Mouse (Mus musculus): ENCODE results near the gene G3bp1. TPM values are rescaled to one million over a fixed set of nuclear protein-coding genes. Genes with fewer than 3 reads are reported as not detected.
A peak's percentile ranks its signal among the peaks of the same experiment; 100 is the strongest.

G3bp1 gene
- total RNA-seq (2021) (10 to 100 TPM; 40.0 to 41.3 TPM), polyA plus RNA-seq (2012; rRNA removed) (22.0 and 31.6 TPM in 2 replicates)
- long read RNA-seq, full-length matches to known transcripts, result 306 of 328 reads
- long read RNA-seq, partial matches to known transcripts, result 5 of 328 reads
- long read RNA-seq, other reads (novel, unspliced or antisense), result 17 of 328 reads

DNA sequence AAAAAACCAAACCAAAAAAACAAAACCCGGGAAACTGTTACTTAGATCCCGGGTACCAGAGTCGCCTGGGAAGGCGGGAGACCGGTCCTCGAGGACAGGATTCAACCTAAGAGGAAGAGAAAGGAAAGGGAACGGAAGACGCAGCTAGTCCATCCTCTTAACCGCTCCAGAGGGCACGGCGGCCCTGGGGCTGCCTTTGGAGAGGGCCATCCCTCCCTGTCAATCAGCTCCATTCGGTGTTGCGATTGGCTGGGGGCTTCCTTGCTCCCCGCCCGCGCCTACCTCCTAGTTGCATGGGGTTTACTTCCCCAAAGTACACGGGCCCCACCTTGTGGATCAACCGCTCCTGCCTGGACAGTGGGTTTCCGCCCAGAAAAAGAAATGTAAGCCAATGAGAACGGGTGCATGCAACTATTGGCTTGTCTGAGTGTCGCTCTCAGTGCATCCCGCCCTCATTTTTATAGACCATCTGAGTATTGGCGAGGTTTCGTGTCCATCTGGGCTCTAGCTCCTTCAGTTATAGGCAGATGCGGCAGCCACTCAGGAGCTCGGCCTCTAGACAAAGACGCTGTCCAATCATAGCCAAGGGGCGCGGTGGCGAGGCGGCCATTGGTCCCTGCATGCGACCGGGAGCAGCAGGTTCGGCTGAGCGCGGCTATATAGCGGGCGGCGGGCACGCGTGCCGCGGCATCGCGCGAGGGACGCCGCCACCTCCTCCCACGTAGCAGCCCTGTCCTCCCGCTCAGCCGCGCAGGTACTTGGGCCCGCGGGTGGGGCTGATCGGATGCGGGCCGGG lies at the start of gene G3bp1:
G3bp1 (plus strand) TSS at position 638 of the 796 bp plus-strand sequence.
- under 1% methylated on average over 57 of the region's 57 CpGs for WGBS
- TF ChIP-seq EP300 (IDR thresholded peaks at IDR 0.05; ENCODE audit: insufficient read depth, low read depth, low read length) (peak; percentile 76), CTCF (IDR thresholded peaks at IDR 0.05) (peak; percentile 65), POLR2A (IDR thresholded peaks at IDR 0.05; ENCODE audit: insufficient read depth, low read depth, low read length) (peak; percentile 97)
- intact Hi-C loops (cut with DNase I), result no loop called here
- H3K27ac ChIP-seq, result peak within 1 kb of the TSS; percentile 99
- peaks cover 16% of the 10 kb centered on the region for H3K36me3 ChIP-seq (ENCODE audit: control insufficient read depth, insufficient read depth, low read length)
- H3K4me1 ChIP-seq (ENCODE audit: control insufficient read depth, insufficient read depth, low read length), result peaks cover 12% of the 10 kb centered on the region
- peak; percentile 98 to 100 for DNase-seq
- H3K4me3 ChIP-seq, result peak within 1 kb of the TSS; percentile 91
- no peaks in the 10 kb centered on the region for H3K27me3 ChIP-seq (ENCODE audit: control insufficient read depth, insufficient read depth, low read length)
- H3K9ac ChIP-seq (ENCODE audit: low read depth, low read length), result peak within 1 kb of the TSS; percentile 89
- peaks cover 8% of the 10 kb centered on the region for H3K79me2 ChIP-seq (replicated peaks; ENCODE audit: control insufficient read depth, insufficient read depth, low read length)

GRCm38 (mm10) chr11:55422978-55423377 lies 46.5 kb upstream of the G3bp1 start, which contains the start of gene Sparc:
TSS of gene Sparc (minus strand) at chr11:55423183.
- Histone ChIP-seq H3K79me2 (replicated peaks; ENCODE audit: control insufficient read depth, insufficient read depth, low read length) (no peaks in the 10 kb centered on the region), H3K36me3 (ENCODE audit: control insufficient read depth, insufficient read depth, low read length) (no peaks in the 10 kb centered on the region), H3K27me3 (ENCODE audit: control insufficient read depth, insufficient read depth, low read length) (no peaks in the 10 kb centered on the region), H3K4me3 (no peak within 1 kb of the TSS), H3K9ac (ENCODE audit: low read depth, low read length) (no peak within 1 kb of the TSS), H3K4me1 (ENCODE audit: control insufficient read depth, insufficient read depth, low read length) (peaks cover 8% of the 10 kb centered on the region), H3K27ac (no peak within 1 kb of the TSS)
- DNase-seq, result no peak
- TF ChIP-seq CTCF (IDR thresholded peaks at IDR 0.05), result no peak
- TF ChIP-seq POLR2A (IDR thresholded peaks at IDR 0.05; ENCODE audit: insufficient read depth, low read depth, low read length), result no peak
- no peak for TF ChIP-seq EP300 (IDR thresholded peaks at IDR 0.05; ENCODE audit: insufficient read depth, low read depth, low read length)
- intact Hi-C loops (cut with DNase I), result no loop called here
- 90% methylated on average over 1 of the region's 1 CpGs for WGBS

- TF ChIP-seq EP300 (IDR thresholded peaks at IDR 0.05; ENCODE audit: insufficient read depth, low read depth, low read length) (no peak), CTCF (IDR thresholded peaks at IDR 0.05) (no peak), POLR2A (IDR thresholded peaks at IDR 0.05; ENCODE audit: insufficient read depth, low read depth, low read length) (no peak)
- H3K4me1 ChIP-seq (ENCODE audit: control insufficient read depth, insufficient read depth, low read length), result peaks cover 12% of the 10 kb centered on the region
- no peak for DNase-seq
- H3K36me3 ChIP-seq (ENCODE audit: control insufficient read depth, insufficient read depth, low read length), result no peaks in the 10 kb centered on the region
- no peaks in the 10 kb centered on the region for H3K79me2 ChIP-seq (replicated peaks; ENCODE audit: control insufficient read depth, insufficient read depth, low read length)
- H3K27ac ChIP-seq, result no peak overlapping the region
- WGBS, result 33% methylated on average over 4 of the region's 4 CpGs
- no peaks in the 10 kb centered on the region for H3K27me3 ChIP-seq (ENCODE audit: control insufficient read depth, insufficient read depth, low read length)
- H3K4me3 ChIP-seq, result no peak overlapping the region
- intact Hi-C loops (cut with DNase I), result no loop called here
- H3K9ac ChIP-seq (ENCODE audit: low read depth, low read length), result no peak overlapping the region
Measured at GRCm38 (mm10) chr11:55423756-55424155, 45.7 kb upstream of the G3bp1 start.

DNA sequence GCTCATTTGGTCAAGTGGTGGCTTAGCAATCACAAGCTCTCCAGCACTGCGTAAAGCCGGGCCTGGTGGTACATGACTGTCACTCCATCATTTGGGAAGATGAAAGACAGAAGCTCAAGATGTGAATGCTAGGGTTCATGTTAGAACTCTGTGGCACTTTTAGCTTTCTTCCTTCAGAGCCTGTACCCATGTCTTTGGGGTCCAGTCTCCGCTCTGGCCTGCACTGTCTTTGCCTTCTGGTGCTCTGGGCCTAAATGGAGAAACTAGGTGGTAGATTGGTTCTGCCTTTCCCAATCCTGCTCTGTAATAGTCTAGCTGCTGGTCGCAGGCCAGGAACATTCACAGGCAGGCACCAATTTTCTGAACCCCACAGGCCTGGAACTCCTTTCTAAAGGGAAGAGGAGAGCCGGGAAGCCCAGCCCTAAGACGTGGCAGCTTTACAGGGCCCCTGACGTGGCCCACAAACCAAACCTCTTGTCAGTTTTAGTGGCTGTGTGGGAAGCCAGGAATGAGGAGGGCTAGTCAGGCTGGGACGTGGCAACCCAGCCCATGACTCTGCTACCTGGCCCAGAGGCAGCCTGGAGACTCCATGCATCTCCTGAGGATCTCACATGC lies 44.6 kb upstream of the G3bp1 start:
- Histone ChIP-seq H3K79me2 (replicated peaks; ENCODE audit: control insufficient read depth, insufficient read depth, low read length) (no peaks in the 10 kb centered on the region), H3K27me3 (ENCODE audit: control insufficient read depth, insufficient read depth, low read length) (no peaks in the 10 kb centered on the region), H3K36me3 (ENCODE audit: control insufficient read depth, insufficient read depth, low read length) (no peaks in the 10 kb centered on the region), H3K4me3 (no peak overlapping the region), H3K4me1 (ENCODE audit: control insufficient read depth, insufficient read depth, low read length) (peaks cover 13% of the 10 kb centered on the region), H3K27ac (no peak overlapping the region), H3K9ac (ENCODE audit: low read depth, low read length) (no peak overlapping the region)
- 88% methylated on average over 8 of the region's 8 CpGs for WGBS
- intact Hi-C loops (cut with DNase I), result no loop called here
- TF ChIP-seq CTCF (IDR thresholded peaks at IDR 0.05) (no peak), EP300 (IDR thresholded peaks at IDR 0.05; ENCODE audit: insufficient read depth, low read depth, low read length) (no peak), POLR2A (IDR thresholded peaks at IDR 0.05; ENCODE audit: insufficient read depth, low read depth, low read length) (no peak)
- peak in 1 of 2 experiments; percentile 22 for DNase-seq

DNA sequence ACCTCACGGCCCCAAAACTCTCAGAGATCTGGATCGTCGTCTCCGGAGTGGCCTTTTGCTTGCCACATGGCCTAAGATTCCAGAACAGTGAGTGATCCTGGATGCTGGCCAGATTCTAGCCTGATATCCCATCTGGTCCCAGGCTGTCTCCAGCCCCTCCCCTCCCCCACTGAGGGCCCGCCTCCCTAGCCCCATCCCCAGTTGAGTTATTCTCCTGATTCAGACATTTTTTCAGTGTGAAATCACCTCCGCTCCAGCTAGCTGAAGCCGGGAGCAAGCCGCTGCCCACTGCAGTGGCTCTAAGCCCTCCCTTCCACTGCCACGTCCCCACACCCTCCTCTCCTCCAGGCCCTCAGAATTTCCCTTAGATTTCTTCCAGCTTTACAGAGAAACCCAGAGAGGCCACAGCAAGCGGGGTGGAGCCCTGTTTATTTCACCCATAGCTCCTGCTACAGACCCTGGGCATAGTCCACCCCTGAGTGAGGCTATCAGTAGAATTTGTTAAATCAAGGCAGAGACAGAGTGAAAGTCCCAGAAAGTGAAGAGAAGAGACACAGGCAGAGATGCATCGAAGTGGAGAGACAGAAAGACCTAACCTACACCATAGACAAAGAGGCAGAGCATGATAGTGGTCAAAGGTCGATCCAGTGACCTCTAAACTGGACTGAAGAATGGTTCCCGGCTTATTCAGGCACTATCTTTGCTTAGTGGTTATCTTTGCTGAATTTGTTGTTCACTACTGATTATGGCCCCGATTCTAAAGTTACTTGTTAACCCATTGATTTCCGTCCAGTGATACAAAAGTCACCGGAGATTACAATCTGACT lies 41.1 kb upstream of the G3bp1 start:
- peaks cover 8% of the 10 kb centered on the region for H3K4me1 ChIP-seq (ENCODE audit: control insufficient read depth, insufficient read depth, low read length)
- no peaks in the 10 kb centered on the region for H3K27me3 ChIP-seq (ENCODE audit: control insufficient read depth, insufficient read depth, low read length)
- H3K4me3 ChIP-seq, result no peak overlapping the region
- intact Hi-C loops (cut with DNase I), result no loop called here
- 25% methylated on average over 16 of the region's 16 CpGs for WGBS
- peak; percentile 79 to 87 for DNase-seq
- TF ChIP-seq CTCF (IDR thresholded peaks at IDR 0.05), result no peak
- TF ChIP-seq POLR2A (IDR thresholded peaks at IDR 0.05; ENCODE audit: insufficient read depth, low read depth, low read length), result peak; percentile 62
- peak; percentile 57; the same call in 1 of the 2 replicates for TF ChIP-seq EP300 (IDR thresholded peaks at IDR 0.05; ENCODE audit: insufficient read depth, low read depth, low read length)
- peak overlapping the region; percentile 58 for H3K27ac ChIP-seq
- no peaks in the 10 kb centered on the region for H3K79me2 ChIP-seq (replicated peaks; ENCODE audit: control insufficient read depth, insufficient read depth, low read length)
- H3K36me3 ChIP-seq (ENCODE audit: control insufficient read depth, insufficient read depth, low read length), result no peaks in the 10 kb centered on the region
- H3K9ac ChIP-seq (ENCODE audit: low read depth, low read length), result peak overlapping the region; percentile 2; the same call in 1 of the 2 replicates
